In genomic region chr15:61540753-61541421, GRCm38 (mm10) we compare ENCODE assay signal across 13 mouse cellular contexts.
A peak's percentile ranks its signal among the peaks of the same experiment; 100 is the strongest.
DNase-seq lines count a peak whose midpoint lies in the region; ATAC-seq and TF ChIP-seq lines count a peak whose summit lies in the region.
"Had no signal": no experiment of that assay in that cellular context is flagged by ENCODE, and none has a peak within 500 bp of the region (broad histone marks: within the 10 kb centered on the region; RNA-seq: fewer than 3 reads in every experiment).

No protein-coding gene starts in this region.

- DNase-seq in liver, result no peak
- peak; percentile 68 for DNase-seq in naive thymus-derived CD4-positive, alpha-beta T cell, adult 2 months (ENCODE audit: low read depth)
- DNase-seq in thymus, postnatal 10 days (ENCODE audit: low spot score in 2 of 2), result peak; percentile 46 to 56
- no peak for DNase-seq in ovary, postnatal 36 days (ENCODE audit: low spot score)
- no peak for DNase-seq in left cerebral cortex, adult 2 months (ENCODE audit: extremely low spot score in 1 of 2, low spot score in 2 of 2)
- DNase-seq in heart, adult 9 months (ENCODE audit: low spot score in 2 of 2), result no peak
- DNase-seq: adrenal gland, postnatal 10 days; cerebellum, adult 8-10 months; gastrocnemius, adult 2 months; kidney, postnatal 4 days; liver, embryonic 13.5 days had no signal

- H3K9ac ChIP-seq in liver, embryonic 15.5 days, result no peak overlapping the region
- H3K9ac ChIP-seq in embryonic facial prominence, embryonic 15.5 days, result no peak overlapping the region
- H3K9ac ChIP-seq: liver, embryonic 13.5 days had no signal

- no peak overlapping the region for H3K4me3 ChIP-seq in liver, embryonic 15.5 days (replicated peaks)
- H3K4me3 ChIP-seq in embryonic facial prominence, embryonic 15.5 days (replicated peaks), result no peak overlapping the region
- no peak overlapping the region for H3K4me3 ChIP-seq in left cerebral cortex, adult 2 months
- H3K4me3 ChIP-seq: gastrocnemius, adult 2 months; liver, embryonic 13.5 days had no signal

- no peak for ATAC-seq in liver, embryonic 15.5 days (ENCODE audit: insufficient read depth)
- ATAC-seq in embryonic facial prominence, embryonic 15.5 days (ENCODE audit: insufficient number of reproducible peaks, low FRiP score, low TSS enrichment, low read depth), result no peak

- no peaks in the 10 kb centered on the region for H3K4me1 ChIP-seq in liver, embryonic 15.5 days (replicated peaks)
- peaks cover 8% of the 10 kb centered on the region; the same call in 1 of the 2 replicates for H3K4me1 ChIP-seq in embryonic facial prominence, embryonic 15.5 days
- H3K4me1 ChIP-seq: liver, embryonic 13.5 days had no signal

- TF ChIP-seq CTCF in left cerebral cortex, adult 2 months (IDR thresholded peaks at IDR 0.05), result no peak

- WGBS in liver, embryonic 15.5 days (ENCODE audit: insufficient replicate concordance), result 23% methylated on average over 10 of the region's 10 CpGs
- 52% methylated on average over 10 of the region's 10 CpGs for WGBS in embryonic facial prominence, embryonic 15.5 days

- no peak overlapping the region for H3K27ac ChIP-seq in liver, embryonic 15.5 days (replicated peaks)
- peak overlapping the region; percentile 1; the same call in 1 of the 2 replicates for H3K27ac ChIP-seq in embryonic facial prominence, embryonic 15.5 days (replicated peaks)
- no peak overlapping the region for H3K27ac ChIP-seq in left cerebral cortex, adult 2 months
- H3K27ac ChIP-seq: gastrocnemius, adult 2 months; liver, embryonic 13.5 days had no signal

- H3K4me2 ChIP-seq in liver, embryonic 15.5 days, result peak overlapping the region; percentile 10; the same call in 1 of the 2 replicates
- no peak overlapping the region for H3K4me2 ChIP-seq in embryonic facial prominence, embryonic 15.5 days (replicated peaks)
- H3K4me2 ChIP-seq: liver, embryonic 13.5 days had no signal

- H3K27me3 ChIP-seq in liver, embryonic 15.5 days, result no peaks in the 10 kb centered on the region
- H3K27me3 ChIP-seq in embryonic facial prominence, embryonic 15.5 days, result no peaks in the 10 kb centered on the region
- H3K27me3 ChIP-seq: liver, embryonic 13.5 days had no signal

- intact Hi-C loops in left cerebral cortex, adult 2 months (cut with DNase I), result no loop called here

- H3K9me3 ChIP-seq in liver, embryonic 15.5 days (replicated peaks), result no peaks in the 10 kb centered on the region
- no peaks in the 10 kb centered on the region for H3K9me3 ChIP-seq in embryonic facial prominence, embryonic 15.5 days (replicated peaks)
- H3K9me3 ChIP-seq: liver, embryonic 13.5 days had no signal

- no peaks in the 10 kb centered on the region for H3K36me3 ChIP-seq in liver, embryonic 15.5 days (replicated peaks)
- no peaks in the 10 kb centered on the region for H3K36me3 ChIP-seq in embryonic facial prominence, embryonic 15.5 days
- H3K36me3 ChIP-seq: liver, embryonic 13.5 days had no signal

Comparison
In these comparisons a context has a peak if more than half of its experiments do, and no peak if none do; other contexts are left out.
1. DNase-seq: peak in naive thymus-derived CD4-positive, alpha-beta T cell, adult 2 months (single experiment) and thymus, postnatal 10 days (2 of 2); none in liver (single experiment), ovary, postnatal 36 days (single experiment), left cerebral cortex, adult 2 months (0 of 2) and heart, adult 9 months (0 of 2).